25 mouse cellular contexts compared by ENCODE assay signal in the genomic region with DNA sequence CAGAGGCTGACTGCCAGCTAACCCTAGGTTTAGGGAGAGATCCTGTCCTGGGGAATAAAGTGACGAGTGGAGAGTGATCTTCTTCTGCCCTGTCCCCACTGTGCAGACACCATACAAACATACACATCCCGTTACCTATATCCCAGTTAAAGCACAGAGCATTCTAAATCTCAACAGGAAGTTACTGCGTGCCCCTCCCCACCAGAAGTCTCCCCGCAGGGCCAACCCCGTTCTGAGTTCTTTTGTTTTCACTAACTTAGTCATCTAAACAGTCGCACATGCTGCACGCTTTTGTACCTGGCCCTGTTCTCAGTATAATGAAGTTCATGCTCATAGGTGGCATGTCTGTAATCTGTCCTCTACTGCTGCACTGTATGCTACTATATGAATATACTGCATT. TPM values are rescaled to one million over a fixed set of nuclear protein-coding genes. Genes with fewer than 3 reads are reported as not detected.
DNase-seq lines count a peak whose midpoint lies in the region; ATAC-seq and TF ChIP-seq lines count a peak whose summit lies in the region.
"Had no signal": no experiment of that assay in that cellular context is flagged by ENCODE, and none has a peak within 500 bp of the region (broad histone marks: within the 10 kb centered on the region; RNA-seq: fewer than 3 reads in every experiment).

No protein-coding gene starts in this region.

- H3K4me3 ChIP-seq in gastrocnemius, adult 2 months, result no peak overlapping the region
- no peak overlapping the region for H3K4me3 ChIP-seq in heart, embryonic 16.5 days (ENCODE audit: low read length)
- H3K4me3 ChIP-seq in left cerebral cortex, adult 2 months, result no peak overlapping the region
- H3K4me3 ChIP-seq in cortical plate, adult 2 months (ENCODE audit: insufficient read depth, low read length), result no peak overlapping the region
- H3K4me3 ChIP-seq: erythroblast, embryonic 14.5 days had no signal

- intact Hi-C loops in gastrocnemius, adult 2 months (cut with DNase I), result no loop called here
- intact Hi-C loops in heart, postnatal 10 days (cut with DNase I), result loop anchor here (2.0 kb wide), 1 partner anchor 19 kb away; no protein-coding TSS in a partner anchor
- intact Hi-C loops in left cerebral cortex, adult 2 months (cut with DNase I), result no loop called here
- intact Hi-C loops in left cerebral cortex, postnatal 25 days (cut with DNase I), result no loop called here

- DNase-seq in gastrocnemius, adult 2 months, result no peak
- DNase-seq in gastrocnemius, postnatal 10 days, result no peak
- DNase-seq in heart, postnatal 10 days, result no peak
- DNase-seq in left cerebral cortex, adult 2 months (ENCODE audit: extremely low spot score in 1 of 2, low spot score in 2 of 2), result no peak
- no peak for DNase-seq in left cerebral cortex, postnatal 25 days (ENCODE audit: low spot score in 2 of 2)
- no peak for DNase-seq in cerebellum, adult 9-10 months
- DNase-seq: adrenal gland, adult 8-10 months; cerebellum, adult 11-12 months; cerebellum, postnatal 36 days; gastrocnemius, postnatal 25 days; kidney, adult 9 months; layer of hippocampus, postnatal 36 days; left cerebral cortex, postnatal 4 days; right cerebral cortex, postnatal 25 days; thymus, postnatal 14 days had no signal

- no peak overlapping the region for H3K4me2 ChIP-seq in heart, embryonic 16.5 days (ENCODE audit: low read depth, low read length)

- H3K27me3 ChIP-seq in heart, embryonic 16.5 days (ENCODE audit: control insufficient read depth, insufficient read depth, low read length), result no peaks in the 10 kb centered on the region

- H3K27ac ChIP-seq in gastrocnemius, adult 2 months, result peak overlapping the region; percentile 87
- peak overlapping the region; percentile 76 for H3K27ac ChIP-seq in heart, embryonic 16.5 days (ENCODE audit: low read length)
- H3K27ac ChIP-seq in left cerebral cortex, adult 2 months, result peak overlapping the region; percentile 42
- H3K27ac ChIP-seq in cortical plate, adult 2 months (ENCODE audit: insufficient read depth, low read length), result peak overlapping the region; percentile 84

- no peaks in the 10 kb centered on the region for H3K36me3 ChIP-seq in heart, embryonic 16.5 days (ENCODE audit: control insufficient read depth, insufficient read depth)

- ATAC-seq in heart, embryonic 16.5 days (replicated peaks; ENCODE audit: extremely low read depth, insufficient read depth, low FRiP score), result no peak

- no peak for TF ChIP-seq CTCF in gastrocnemius, adult 2 months (IDR thresholded peaks at IDR 0.05)
- TF ChIP-seq CTCF in left cerebral cortex, adult 2 months (IDR thresholded peaks at IDR 0.05), result no peak
- no peak for TF ChIP-seq CTCF in cortical plate, adult 2 months (IDR thresholded peaks at IDR 0.05; ENCODE audit: extremely low read depth, insufficient read depth, low read length)

- WGBS in heart, embryonic 16.5 days, result 61% methylated on average over 7 of the region's 7 CpGs

- no peak overlapping the region for H3K9ac ChIP-seq in heart, embryonic 16.5 days (ENCODE audit: low read length)

- H3K9me3 ChIP-seq in heart, embryonic 16.5 days (replicated peaks; ENCODE audit: control insufficient read depth, low read length), result no peaks in the 10 kb centered on the region

- H3K4me1 ChIP-seq in heart, embryonic 16.5 days (ENCODE audit: control insufficient read depth, insufficient read depth, low read length), result peaks cover 31% of the 10 kb centered on the region
- 0 out of 2 replicates have a peak, but pooled peaks cover 4% of the 10 kb centered on the region for H3K4me1 ChIP-seq in cortical plate, adult 2 months (ENCODE audit: control insufficient read depth, insufficient read depth, low read length)

- TF ChIP-seq POLR2A in cortical plate, adult 2 months (IDR thresholded peaks at IDR 0.05; ENCODE audit: extremely low read depth, insufficient read depth, low read length), result no peak

RNA-seq across cellular contexts. Expression of a gene that starts 36.7 kb away (rescaled TPM):
- total RNA-seq in gastrocnemius, adult 2 months (2021), result 1 to 10 TPM; 4.5 to 8.4 TPM
- total RNA-seq in gastrocnemius, postnatal 10 days (2021), result 10 to 100 TPM; 13.5 to 13.9 TPM
- 19.4 and 21.7 TPM in 2 replicates for polyA plus RNA-seq in heart, embryonic 16.5 days (2015; fragmentation: Nextera tagmentation; extraction: Ambion mirVana)
- total RNA-seq in heart, postnatal 10 days (2021), result 10 to 100 TPM; 33.4 to 33.5 TPM
- 10 to 100 TPM; 23.8 to 27.9 TPM for total RNA-seq in left cerebral cortex, adult 2 months (2021)
- total RNA-seq in left cerebral cortex, postnatal 25 days (2021), result 10 to 100 TPM; 23.3 to 25.6 TPM
- 6.3 and 6.8 TPM in 2 replicates for polyA plus RNA-seq in cortical plate, adult 2 months (2012; rRNA removed)

RNA-seq across cellular contexts. Expression of a gene that starts 50.4 kb away (rescaled TPM):
- total RNA-seq in gastrocnemius, adult 2 months (2021), result not detected
- total RNA-seq in gastrocnemius, postnatal 10 days (2021), result not detected
- polyA plus RNA-seq in heart, embryonic 16.5 days (2015; fragmentation: Nextera tagmentation; extraction: Ambion mirVana), result not detected in 2 replicates
- not detected for total RNA-seq in heart, postnatal 10 days (2021)
- total RNA-seq in left cerebral cortex, adult 2 months (2021), result not detected
- total RNA-seq in left cerebral cortex, postnatal 25 days (2021), result not detected
- polyA plus RNA-seq in cortical plate, adult 2 months (2012; rRNA removed), result not detected in 2 replicates
- total RNA-seq: adrenal gland, adult 8-10 months; gastrocnemius, postnatal 25 days; layer of hippocampus, postnatal 36 days; left cerebral cortex, postnatal 4 days; liver, adult 2 months; midbrain, postnatal 0 days had no signal
- polyA plus RNA-seq: embryonic facial prominence, embryonic 11.5 days; erythroblast, embryonic 14.5 days; frontal cortex, adult 2 months; hindbrain, embryonic 11.5 days; large intestine, adult 2 months; liver, adult 2 months; midbrain, postnatal 0 days; neural tube, embryonic 11.5 days had no signal

RNA-seq across cellular contexts. Expression of a gene that starts 54.5 kb away (rescaled TPM):
- under 1 TPM; 0.13 to 0.31 TPM for total RNA-seq in gastrocnemius, adult 2 months (2021)
- total RNA-seq in gastrocnemius, postnatal 10 days (2021), result 1 to 10 TPM; 1.6 to 1.7 TPM
- 1.0 and 1.1 TPM in 2 replicates for polyA plus RNA-seq in heart, embryonic 16.5 days (2015; fragmentation: Nextera tagmentation; extraction: Ambion mirVana)
- 1 to 10 TPM in 1 of 2 experiments, under 1 TPM in 1; 0.84 to 2.1 TPM for total RNA-seq in heart, postnatal 10 days (2021)
- total RNA-seq in left cerebral cortex, adult 2 months (2021), result 1 to 10 TPM; 2.0 to 2.3 TPM
- total RNA-seq in left cerebral cortex, postnatal 25 days (2021), result 1 to 10 TPM; 2.5 to 2.8 TPM
- 1.0 and 1.5 TPM in 2 replicates for polyA plus RNA-seq in cortical plate, adult 2 months (2012; rRNA removed)
- polyA plus RNA-seq: erythroblast, embryonic 14.5 days had no signal
